In the genomic region with DNA sequence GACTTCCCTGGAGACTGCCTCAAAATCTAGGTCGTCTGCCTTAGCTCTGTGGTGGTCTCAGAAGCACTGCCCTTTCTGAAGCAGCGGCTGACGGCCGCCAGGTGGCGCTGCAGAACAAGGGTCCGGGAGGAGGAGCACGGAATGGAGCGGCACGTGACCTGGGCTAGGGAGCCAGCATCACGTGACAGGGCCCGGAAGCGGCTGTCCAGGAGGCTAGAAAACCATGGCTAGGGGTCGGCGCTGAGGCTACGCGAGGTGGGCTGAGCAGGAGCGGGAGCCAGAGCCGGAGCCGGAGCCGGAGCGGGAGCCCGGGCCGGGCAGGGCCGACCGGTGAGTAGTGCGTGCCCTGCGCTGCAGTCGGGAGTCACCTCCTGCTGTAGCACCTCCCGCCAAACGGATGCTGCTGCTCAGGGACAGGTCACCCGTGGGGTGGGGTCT, we compare ENCODE assay signal across 8 mouse cellular contexts. TPM values are rescaled to one million over a fixed set of nuclear protein-coding genes. Genes with fewer than 3 reads are reported as not detected.
DNase-seq lines count a peak whose midpoint lies in the region; ATAC-seq lines count a peak whose summit lies in the region.

A gene (plus strand): TSS at position 192 of the 438 bp plus-strand sequence.

- no peaks in the 10 kb centered on the region for H3K36me3 ChIP-seq in hindbrain, embryonic 14.5 days (replicated peaks; ENCODE audit: control insufficient read depth, insufficient read depth)

- H3K4me3 ChIP-seq in hindbrain, embryonic 14.5 days (replicated peaks; ENCODE audit: low read length): peak within 1 kb of the TSS; percentile 79

- no peaks in the 10 kb centered on the region for H3K27me3 ChIP-seq in hindbrain, embryonic 14.5 days (ENCODE audit: control insufficient read depth, insufficient read depth, low read length)

- under 1% methylated on average over 31 of the region's 31 CpGs for WGBS in hindbrain, embryonic 14.5 days

- peak within 1 kb of the TSS; percentile 86 for H3K9ac ChIP-seq in hindbrain, embryonic 14.5 days

- H3K9me3 ChIP-seq in hindbrain, embryonic 14.5 days (ENCODE audit: control insufficient read depth, low read length): no peaks in the 10 kb centered on the region

- H3K27ac ChIP-seq in hindbrain, embryonic 14.5 days: 0 out of 2 replicates have a peak within 1 kb of the TSS, but pooled peaks have one; percentile 11

- peaks cover 21% of the 10 kb centered on the region for H3K4me1 ChIP-seq in hindbrain, embryonic 14.5 days (replicated peaks; ENCODE audit: control insufficient read depth, insufficient read depth, low read length)

- ATAC-seq in hindbrain, embryonic 14.5 days (ENCODE audit: low FRiP score): peak; percentile 94

- peak; percentile 98 for DNase-seq in NIH3T3 (ENCODE audit: low read depth)
- DNase-seq in cerebellum, postnatal 10 days: peak; percentile 99 to 100
- DNase-seq in frontal cortex, postnatal 14 days (ENCODE audit: low spot score in 2 of 2): peak; percentile 89 to 96
- DNase-seq in hindbrain, embryonic 14.5 days (ENCODE audit: low spot score): peak; percentile 97
- peak; percentile 93 for DNase-seq in layer of hippocampus, postnatal 36 days
- peak; percentile 97 for DNase-seq in lung, postnatal 36 days
- peak; percentile 96 for DNase-seq in retina, postnatal 1 day
- peak; percentile 90 to 94 for DNase-seq in urinary bladder, adult 18-20 months (ENCODE audit: low spot score in 2 of 2)

- H3K4me2 ChIP-seq in hindbrain, embryonic 14.5 days (replicated peaks): peak within 1 kb of the TSS; percentile 92

RNA-seq across cellular contexts. Expression of the gene that starts here (rescaled TPM):
- 4.8 and 5.2 TPM in 2 replicates for polyA plus RNA-seq in hindbrain, embryonic 14.5 days (2014; fragmentation: Nextera tagmentation; extraction: Ambion mirVana)
- total RNA-seq in layer of hippocampus, postnatal 36 days (2021): 10 to 100 TPM; 52.9 to 56.8 TPM

Comparison
In these comparisons a context has a peak if more than half of its experiments do, and no peak if none do; other contexts are left out.
1. Peak in every context shown above with its lines: DNase-seq, ATAC-seq, H3K4me3 ChIP-seq and H3K27ac ChIP-seq.